Mouse (Mus musculus) stomach, postnatal 0 days (tissue): ENCODE results near the gene Il3.

Experiments
- CTCF ChIP-seq: IDR thresholded peaks from 2 replicates; pipeline ENCODE4 v1.5.1; 2016; ENCODE audit warnings: antibody characterized with exemption, low read depth, mild to moderate bottlenecking, moderate library complexity
- EP300 ChIP-seq: optimal IDR thresholded peaks from 2 replicates; pipeline ENCODE3; 2016; ENCODE audit warnings: antibody characterized with exemption

DNA sequence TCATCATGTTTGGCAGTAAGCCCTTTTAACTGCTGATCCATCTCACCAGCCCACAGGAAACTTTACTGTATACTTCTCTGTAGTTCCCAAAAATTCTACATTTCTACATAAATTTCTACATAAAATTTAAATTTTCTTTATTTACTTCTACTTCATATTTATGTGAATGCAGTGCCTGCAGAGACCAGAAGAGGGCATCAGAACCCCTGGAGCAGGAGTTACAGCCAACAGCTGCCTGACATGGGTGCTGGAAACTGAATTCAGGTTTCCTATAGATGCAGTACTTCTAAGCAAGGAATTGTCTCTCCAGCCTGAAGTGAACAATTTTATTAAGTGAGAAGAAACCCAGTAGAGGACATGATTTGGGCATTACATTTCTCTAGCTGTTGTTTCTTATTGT, 31.7 kb upstream of the Il3 start:
- peak; percentile 28; the same call in 1 of the 2 replicates for TF ChIP-seq CTCF
- TF ChIP-seq EP300 = no peak
